ENCODE assay signal across 8 mouse cellular contexts in genomic region chr17:74323844-74324243, GRCm38 (mm10). TPM values are rescaled to one million over a fixed set of nuclear protein-coding genes. Genes with fewer than 3 reads are reported as not detected.
DNase-seq lines count a peak whose midpoint lies in the region; ATAC-seq and TF ChIP-seq lines count a peak whose summit lies in the region.

Gene Dpy30, minus strand, starts transcription at chr17:74323944.

- H3K4me1 ChIP-seq in testis, adult 2 months (ENCODE audit: control insufficient read depth, insufficient read depth, low read length): no peaks in the 10 kb centered on the region
- no peaks in the 10 kb centered on the region for H3K4me1 ChIP-seq in limb, embryonic 11.5 days (ENCODE audit: control insufficient read depth, insufficient read depth, low read length)
- H3K4me1 ChIP-seq in neural tube, embryonic 15.5 days: no peaks in the 10 kb centered on the region

- DNase-seq in testis, postnatal 14 days (ENCODE audit: low spot score): no peak
- DNase-seq in heart, postnatal 14 days: no peak
- no peak for DNase-seq in limb, embryonic 11.5 days (ENCODE audit: low spot score)
- DNase-seq in cerebellum, adult 9-11 months: no peak
- no peak for DNase-seq in right cerebral cortex, postnatal 36 days (ENCODE audit: low spot score in 2 of 2)

- H3K9me3 ChIP-seq in limb, embryonic 11.5 days (ENCODE audit: control insufficient read depth, low read length): no peaks in the 10 kb centered on the region
- H3K9me3 ChIP-seq in neural tube, embryonic 15.5 days (replicated peaks): no peaks in the 10 kb centered on the region

- H3K27me3 ChIP-seq in testis, adult 2 months (ENCODE audit: control insufficient read depth, insufficient read depth, low read length): no peaks in the 10 kb centered on the region
- no peaks in the 10 kb centered on the region for H3K27me3 ChIP-seq in limb, embryonic 11.5 days (ENCODE audit: control insufficient read depth, insufficient read depth, low read length)
- H3K27me3 ChIP-seq in neural tube, embryonic 15.5 days (replicated peaks): no peaks in the 10 kb centered on the region

- WGBS in limb, embryonic 11.5 days: 77% methylated on average over 2 of the region's 2 CpGs
- WGBS in neural tube, embryonic 15.5 days: 85% methylated on average over 2 of the region's 2 CpGs

- ATAC-seq in erythroblast, adult 5-6 weeks (replicated peaks; ENCODE audit: low FRiP score, poor library complexity, severe bottlenecking): no peak
- no peak for ATAC-seq in limb, embryonic 11.5 days (ENCODE audit: insufficient number of reproducible peaks, low FRiP score, low TSS enrichment, low read depth)
- no peak for ATAC-seq in neural tube, embryonic 15.5 days (ENCODE audit: low FRiP score)

- H3K9ac ChIP-seq in limb, embryonic 11.5 days (ENCODE audit: low read length): no peak within 1 kb of the TSS
- no peak within 1 kb of the TSS for H3K9ac ChIP-seq in neural tube, embryonic 15.5 days (replicated peaks)

- no peak for TF ChIP-seq POLR2A in testis, adult 2 months (IDR thresholded peaks at IDR 0.05; ENCODE audit: control insufficient read depth, low read depth, low read length)

- no peaks in the 10 kb centered on the region for H3K36me3 ChIP-seq in testis, adult 2 months (ENCODE audit: control insufficient read depth, insufficient read depth, low read length)
- H3K36me3 ChIP-seq in limb, embryonic 11.5 days (ENCODE audit: control insufficient read depth, insufficient read depth, low read length): no peaks in the 10 kb centered on the region
- no peaks in the 10 kb centered on the region for H3K36me3 ChIP-seq in neural tube, embryonic 15.5 days

- no peak within 1 kb of the TSS for H3K27ac ChIP-seq in testis, adult 2 months (ENCODE audit: control insufficient read depth, insufficient read depth, low read depth, low read length)
- no peak within 1 kb of the TSS for H3K27ac ChIP-seq in limb, embryonic 11.5 days (replicated peaks; ENCODE audit: low read depth, low read length)
- H3K27ac ChIP-seq in neural tube, embryonic 15.5 days (replicated peaks): no peak within 1 kb of the TSS

- TF ChIP-seq CTCF in testis, adult 2 months (IDR thresholded peaks at IDR 0.05; ENCODE audit: control insufficient read depth, insufficient read depth, insufficient replicate concordance, low read depth, low read length): no peak

- no peak within 1 kb of the TSS for H3K4me2 ChIP-seq in limb, embryonic 11.5 days (ENCODE audit: low read depth, severe bottlenecking)
- no peak within 1 kb of the TSS for H3K4me2 ChIP-seq in neural tube, embryonic 15.5 days

- H3K4me3 ChIP-seq in testis, adult 2 months (ENCODE audit: control insufficient read depth, low read depth, low read length): peak within 1 kb of the TSS; percentile 76
- H3K4me3 ChIP-seq in limb, embryonic 11.5 days (ENCODE audit: low read depth, low read length): no peak within 1 kb of the TSS
- H3K4me3 ChIP-seq in neural tube, embryonic 15.5 days (replicated peaks): no peak within 1 kb of the TSS

- intact Hi-C loops in heart, postnatal 14 days (cut with DNase I): no loop called here

RNA-seq across cellular contexts. Expression of gene Dpy30, which starts in this region (rescaled TPM):
- 133 and 159 TPM in 2 replicates for polyA plus RNA-seq in testis, adult 2 months (2012; rRNA removed)
- total RNA-seq in erythroblast, adult 5-6 weeks (2015; ENCODE audit: low replicate concordance): 50.2 and 65.9 TPM in 2 replicates
- 34.2 and 52.1 TPM in 2 replicates for total RNA-seq in erythroblast, adult 5-6 weeks (2017; ENCODE audit: low replicate concordance)
- total RNA-seq in heart, postnatal 14 days (2021): 10 to 100 TPM; 50.1 to 51.6 TPM
- polyA plus RNA-seq in limb, embryonic 11.5 days (2014; fragmentation: Nextera tagmentation; extraction: Ambion mirVana): 275 and 279 TPM in 2 replicates
- 236 and 249 TPM in 2 replicates for polyA plus RNA-seq in neural tube, embryonic 15.5 days (2015; fragmentation: Nextera tagmentation; extraction: Ambion mirVana)
